In genomic region chr3:27710648-27711428, GRCm38 (mm10) we compare ENCODE assay signal across 9 mouse cellular contexts. TPM values are rescaled to one million over a fixed set of nuclear protein-coding genes. Genes with fewer than 3 reads are reported as not detected.
DNase-seq lines count a peak whose midpoint lies in the region; ATAC-seq and TF ChIP-seq lines count a peak whose summit lies in the region.
"Had no signal": no experiment of that assay in that cellular context is flagged by ENCODE, and none has a peak within 500 bp of the region (broad histone marks: within the 10 kb centered on the region; RNA-seq: fewer than 3 reads in every experiment).

Fndc3b (minus strand) TSS chr3:27711307.

- H3K4me2 ChIP-seq in heart, embryonic 14.5 days (ENCODE audit: low read length): peak within 1 kb of the TSS; percentile 71
- H3K4me2 ChIP-seq in liver, embryonic 12.5 days: peak within 1 kb of the TSS; percentile 85

- H3K27ac ChIP-seq in forebrain, embryonic 10.5 days: peak within 1 kb of the TSS; percentile 96
- peak within 1 kb of the TSS; percentile 96 to 99 for H3K27ac ChIP-seq in heart, embryonic 14.5 days (replicated peaks in 1 of 2; ENCODE audit: control insufficient read depth in 1 of 2, insufficient read depth in 1 of 2, low read depth in 2 of 2, low read length in 2 of 2)
- peak within 1 kb of the TSS; percentile 84 for H3K27ac ChIP-seq in liver, embryonic 12.5 days

- H3K4me1 ChIP-seq in forebrain, embryonic 10.5 days: peaks cover 60% of the 10 kb centered on the region
- peaks cover 8 to 29% of the 10 kb centered on the region in 2 experiments; a peak in 3 of 4 replicates for H3K4me1 ChIP-seq in heart, embryonic 14.5 days (ENCODE audit: control insufficient read depth in 2 of 2, insufficient read depth in 2 of 2, low read length in 2 of 2)
- H3K4me1 ChIP-seq in liver, embryonic 12.5 days: peaks cover 32% of the 10 kb centered on the region

- peak; percentile 81 for ATAC-seq in heart, embryonic 14.5 days (ENCODE audit: insufficient number of reproducible peaks, insufficient read depth, low FRiP score, low read depth)
- peak; percentile 77 for ATAC-seq in liver, embryonic 12.5 days

- TF ChIP-seq POLR2A in brain, embryonic 14.5 days (IDR thresholded peaks at IDR 0.05; ENCODE audit: borderline replicate concordance, extremely low read depth, insufficient read depth, insufficient read length, poor library complexity, severe bottlenecking): peak; percentile 85

- WGBS in forebrain, embryonic 10.5 days: under 1% methylated on average over 76 of the region's 90 CpGs
- under 1% methylated on average over 71 of the region's 90 CpGs for WGBS in heart, embryonic 14.5 days
- WGBS in liver, embryonic 12.5 days (ENCODE audit: insufficient replicate concordance): under 1% methylated on average over 82 of the region's 90 CpGs

- H3K4me3 ChIP-seq in forebrain, embryonic 10.5 days: peak within 1 kb of the TSS; percentile 92
- H3K4me3 ChIP-seq in heart, embryonic 14.5 days (ENCODE audit: control insufficient read depth in 1 of 2, insufficient read depth in 1 of 2, low read depth in 1 of 2, low read length in 2 of 2): peak within 1 kb of the TSS; percentile 66 to 90
- H3K4me3 ChIP-seq in liver, embryonic 12.5 days: peak within 1 kb of the TSS; percentile 70

- H3K27me3 ChIP-seq in forebrain, embryonic 10.5 days (ENCODE audit: poor library complexity, severe bottlenecking): 0 out of 2 replicates have a peak, but pooled peaks cover 9% of the 10 kb centered on the region
- no peaks in the 10 kb centered on the region for H3K27me3 ChIP-seq in heart, embryonic 14.5 days (ENCODE audit: control insufficient read depth, insufficient read depth, low read length)
- peaks cover 44% of the 10 kb centered on the region for H3K27me3 ChIP-seq in liver, embryonic 12.5 days (replicated peaks)
- peaks cover 2% of the 10 kb centered on the region; the same call in 1 of the 2 replicates for H3K27me3 ChIP-seq in splenic B cell, adult 2 months (ENCODE audit: control insufficient read depth, insufficient read depth, low read length, poor library complexity, severe bottlenecking)

- no peaks in the 10 kb centered on the region for H3K9me3 ChIP-seq in forebrain, embryonic 10.5 days
- H3K9me3 ChIP-seq in heart, embryonic 14.5 days (ENCODE audit: control insufficient read depth, low read length): no peaks in the 10 kb centered on the region
- no peaks in the 10 kb centered on the region for H3K9me3 ChIP-seq in liver, embryonic 12.5 days (replicated peaks)

- H3K36me3 ChIP-seq in forebrain, embryonic 10.5 days (replicated peaks): no peaks in the 10 kb centered on the region
- no peaks in the 10 kb centered on the region for H3K36me3 ChIP-seq in heart, embryonic 14.5 days (ENCODE audit: control insufficient read depth, insufficient read depth, low read length)
- H3K36me3 ChIP-seq in liver, embryonic 12.5 days: no peaks in the 10 kb centered on the region
- no peaks in the 10 kb centered on the region for H3K36me3 ChIP-seq in splenic B cell, adult 2 months (ENCODE audit: control insufficient read depth, insufficient read depth, low read length, poor library complexity, severe bottlenecking)
- H3K36me3 ChIP-seq: G1E had no signal

- peak; percentile 93 for DNase-seq in 416B (ENCODE audit: low read depth)
- peak; percentile 98 for DNase-seq in brain, embryonic 14.5 days (ENCODE audit: low read depth)
- DNase-seq in forebrain, embryonic 10.5 days (ENCODE audit: extremely low spot score, low spot score): peak; percentile 94
- DNase-seq in kidney, postnatal 10 days: peak; percentile 97
- DNase-seq in naive thymus-derived CD4-positive, alpha-beta T cell, adult 2 months (ENCODE audit: low read depth): peak; percentile 58
- DNase-seq in splenic B cell, adult 2 months (ENCODE audit: low read depth, low spot score): peak; percentile 90

- peak within 1 kb of the TSS; percentile 97 for H3K9ac ChIP-seq in heart, embryonic 14.5 days (ENCODE audit: low read length)
- H3K9ac ChIP-seq in liver, embryonic 12.5 days: peak within 1 kb of the TSS; percentile 72

- TF ChIP-seq CTCF in brain, embryonic 14.5 days (IDR thresholded peaks at IDR 0.05; ENCODE audit: borderline replicate concordance, extremely low read depth, insufficient read depth, insufficient read length): peak; percentile 6; the same call in 1 of the 2 replicates

RNA-seq across cellular contexts. Expression of gene Fndc3b, which starts in this region (rescaled TPM):
- 6.8 and 10.9 TPM in 2 replicates for polyA plus RNA-seq in brain, embryonic 14.5 days (2012; rRNA removed)
- 9.9 and 10.8 TPM in 2 replicates for polyA plus RNA-seq in forebrain, embryonic 10.5 days (2016; fragmentation: Nextera tagmentation; extraction: Ambion mirVana)
- polyA plus RNA-seq in heart, embryonic 14.5 days (2014; fragmentation: Nextera tagmentation; extraction: Ambion mirVana): 25.8 and 29.0 TPM in 2 replicates
- polyA plus RNA-seq in liver, embryonic 12.5 days (2016; fragmentation: Nextera tagmentation; extraction: Ambion mirVana): 9.4 and 9.7 TPM in 2 replicates
- polyA plus RNA-seq: G1E had no signal

Comparison
In these comparisons a context has a peak if more than half of its experiments do, and no peak if none do; other contexts are left out.
1. Peak in every context shown above with its lines: DNase-seq, ATAC-seq, H3K4me3 ChIP-seq and H3K27ac ChIP-seq.